Mouse (Mus musculus): ENCODE measurements around the gene Map3k4. TPM values are rescaled to one million over a fixed set of nuclear protein-coding genes. Genes with fewer than 3 reads are reported as not detected.

Gene Map3k4
- polyA plus RNA-seq, 1 experiment from 2014 or later, result 48.5 TPM

DNA sequence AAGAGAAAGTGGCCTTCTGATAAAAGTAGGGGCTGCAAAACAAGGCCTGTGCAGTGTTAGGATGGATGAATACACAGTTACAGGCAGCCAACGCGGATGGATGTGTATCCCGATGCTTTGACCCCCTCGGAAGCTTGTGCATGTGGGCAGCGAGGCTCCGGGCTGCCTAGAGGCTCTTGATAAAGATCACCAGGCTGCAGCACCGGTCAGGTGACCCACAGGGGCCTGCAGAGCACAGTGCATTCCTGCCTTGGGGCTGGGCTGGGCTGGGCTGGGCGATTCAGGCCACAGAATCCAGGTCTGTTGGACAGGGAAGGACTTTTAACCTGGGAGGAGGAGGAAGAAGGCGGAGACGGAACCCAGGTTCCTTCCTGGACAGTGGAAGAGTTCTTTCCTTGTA, 123.0 kb downstream of the Map3k4 start:
- no peaks in the 10 kb centered on the region for H3K9me3 ChIP-seq
- no peaks in the 10 kb centered on the region for H3K27me3 ChIP-seq
- H3K4me1 ChIP-seq (replicated peaks), result peaks cover 6% of the 10 kb centered on the region
- no peak for ATAC-seq
- no peak overlapping the region for H3K4me3 ChIP-seq (replicated peaks)
- no peak overlapping the region for H3K4me2 ChIP-seq (replicated peaks)
- H3K9ac ChIP-seq (replicated peaks), result no peak overlapping the region
- peak overlapping the region; percentile 35; the same call in 1 of the 2 replicates for H3K27ac ChIP-seq
- WGBS, result 84% methylated on average over 10 of the region's 10 CpGs
- peaks cover 13% of the 10 kb centered on the region for H3K36me3 ChIP-seq

DNA sequence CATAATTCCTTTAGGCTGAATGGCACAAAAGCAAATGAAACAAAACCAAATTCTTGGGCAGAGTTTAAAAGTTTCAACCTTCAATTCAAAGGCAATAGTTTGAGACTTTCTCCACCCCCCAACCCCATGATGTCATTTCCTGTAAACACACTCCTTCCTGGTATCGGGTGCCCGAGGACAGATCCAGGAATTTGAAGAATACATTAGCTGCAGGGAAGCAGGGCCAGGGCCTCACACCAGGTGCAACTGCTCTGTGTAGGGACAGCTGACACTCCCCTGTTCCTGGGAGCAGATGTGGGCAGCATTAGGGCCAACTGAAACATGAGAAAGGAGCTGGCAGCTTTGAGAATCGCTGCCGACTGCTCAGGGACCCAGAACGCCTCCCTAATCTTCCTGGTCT, 123.5 kb downstream of the Map3k4 start:
- Histone ChIP-seq H3K9ac (replicated peaks) (no peak overlapping the region), H3K27me3 (no peaks in the 10 kb centered on the region), H3K4me1 (replicated peaks) (peaks cover 6% of the 10 kb centered on the region), H3K27ac (peak overlapping the region; percentile 35; the same call in 1 of the 2 replicates), H3K36me3 (peaks cover 12% of the 10 kb centered on the region), H3K4me2 (replicated peaks) (no peak overlapping the region), H3K4me3 (replicated peaks) (no peak overlapping the region), H3K9me3 (no peaks in the 10 kb centered on the region)
- ATAC-seq, result no peak
- WGBS, result 62% methylated on average over 5 of the region's 5 CpGs

DNA sequence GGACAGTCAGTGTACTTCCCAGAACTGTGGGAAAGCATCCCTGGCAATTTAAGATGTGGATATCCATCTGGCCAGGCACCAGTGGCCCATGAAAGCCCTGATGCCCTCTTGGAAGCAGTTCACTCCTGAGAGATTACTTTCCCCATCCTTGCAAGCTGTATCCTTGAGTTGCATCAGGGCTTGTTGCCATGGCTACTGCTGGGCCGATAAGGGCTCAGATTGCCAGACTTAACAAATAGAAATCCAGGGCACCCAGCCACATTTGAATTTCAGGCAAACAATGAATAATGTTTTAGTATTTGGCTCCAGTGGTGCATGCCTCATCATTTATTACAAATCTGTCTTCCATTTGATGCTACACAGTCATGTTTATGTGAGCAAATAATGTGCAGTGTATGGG, 130.8 kb downstream of the Map3k4 start:
- Histone ChIP-seq H3K9me3 (no peaks in the 10 kb centered on the region), H3K9ac (replicated peaks) (no peak overlapping the region), H3K4me3 (replicated peaks) (no peak overlapping the region), H3K27me3 (no peaks in the 10 kb centered on the region), H3K4me2 (replicated peaks) (no peak overlapping the region), H3K27ac (peak overlapping the region; percentile 61; the same call in 1 of the 2 replicates), H3K4me1 (replicated peaks) (peaks cover 18% of the 10 kb centered on the region), H3K36me3 (no peaks in the 10 kb centered on the region; the same call in 1 of the 2 replicates)
- 19% methylated on average over 1 of the region's 1 CpGs for WGBS
- ATAC-seq, result peak; percentile 67; the same call in 1 of the 2 replicates

DNA sequence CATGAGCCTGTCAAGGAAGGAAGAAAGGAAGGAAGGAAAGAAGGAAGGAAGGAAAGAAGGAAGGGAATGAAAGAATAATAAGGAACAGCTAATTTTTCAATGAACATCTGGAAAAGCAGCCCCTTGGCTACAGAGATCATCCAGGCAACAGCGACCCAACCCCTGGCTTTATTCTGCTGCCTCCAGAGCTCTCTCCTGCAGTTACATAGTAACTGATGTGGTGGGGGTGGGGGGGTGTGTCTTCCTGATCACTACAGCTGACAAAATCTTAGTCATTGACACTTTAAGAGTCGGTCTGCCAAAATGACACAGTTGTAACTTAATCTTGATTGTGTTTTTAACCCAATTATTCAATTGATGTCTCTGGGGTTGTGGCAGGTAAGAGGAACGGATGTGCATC, 132.3 kb downstream of the Map3k4 start:
- Histone ChIP-seq H3K27ac (no peak overlapping the region), H3K4me2 (replicated peaks) (no peak overlapping the region), H3K9me3 (no peaks in the 10 kb centered on the region), H3K36me3 (no peaks in the 10 kb centered on the region; the same call in 1 of the 2 replicates), H3K4me1 (replicated peaks) (peaks cover 18% of the 10 kb centered on the region), H3K4me3 (replicated peaks) (no peak overlapping the region), H3K27me3 (no peaks in the 10 kb centered on the region), H3K9ac (replicated peaks) (no peak overlapping the region)
- WGBS, result 92% methylated on average over 3 of the region's 3 CpGs
- ATAC-seq, result no peak

DNA sequence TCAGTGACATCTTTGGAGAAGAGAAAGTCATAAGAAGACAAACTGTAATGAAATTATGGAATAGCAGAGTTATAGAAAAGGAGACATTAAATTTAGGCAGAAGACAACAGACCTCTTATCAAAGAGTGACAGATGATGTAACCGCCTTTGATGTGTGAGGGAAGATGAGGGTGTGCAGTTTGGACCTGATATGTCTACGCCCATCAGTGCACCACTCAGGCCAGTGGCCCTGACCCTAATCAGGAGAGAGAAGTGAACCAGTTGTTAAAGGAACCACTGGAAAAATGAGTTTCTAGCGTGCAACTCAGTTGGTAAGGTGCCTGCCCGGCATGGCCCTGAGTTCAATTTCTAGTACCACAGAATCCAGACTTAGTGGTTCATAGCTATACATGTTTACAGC, 132.7 kb downstream of the Map3k4 start:
- H3K36me3 ChIP-seq, result no peaks in the 10 kb centered on the region; the same call in 1 of the 2 replicates
- H3K4me2 ChIP-seq (replicated peaks), result no peak overlapping the region
- H3K27me3 ChIP-seq, result no peaks in the 10 kb centered on the region
- no peak overlapping the region for H3K4me3 ChIP-seq (replicated peaks)
- no peak overlapping the region for H3K27ac ChIP-seq
- no peak overlapping the region for H3K9ac ChIP-seq (replicated peaks)
- WGBS, result 95% methylated on average over 4 of the region's 4 CpGs
- ATAC-seq, result no peak
- H3K9me3 ChIP-seq, result no peaks in the 10 kb centered on the region
- H3K4me1 ChIP-seq (replicated peaks), result peaks cover 20% of the 10 kb centered on the region

DNA sequence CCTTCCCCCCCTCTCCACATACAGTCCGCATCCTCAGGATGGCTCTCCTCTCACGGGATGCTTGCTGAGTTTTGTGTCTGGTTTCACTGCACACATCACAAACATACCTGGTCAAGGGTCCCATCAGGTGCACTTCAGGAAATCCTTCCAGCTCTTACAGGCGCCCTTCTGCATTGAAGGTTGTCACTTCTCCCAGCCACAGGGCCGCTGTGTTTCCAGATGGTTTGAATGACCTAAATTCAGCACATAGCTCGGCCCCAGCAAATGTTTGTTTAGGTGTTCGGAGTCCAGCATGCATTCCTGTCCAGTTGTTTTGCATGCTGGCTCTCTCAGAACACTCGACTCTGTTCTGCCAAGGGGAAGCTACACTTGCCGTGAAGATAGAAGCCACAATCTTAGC, 134.3 kb downstream of the Map3k4 start:
- WGBS, result 90% methylated on average over 8 of the region's 8 CpGs
- no peak overlapping the region for H3K27ac ChIP-seq
- H3K9ac ChIP-seq (replicated peaks), result no peak overlapping the region
- H3K4me3 ChIP-seq (replicated peaks), result no peak overlapping the region
- no peaks in the 10 kb centered on the region for H3K9me3 ChIP-seq
- H3K27me3 ChIP-seq, result no peaks in the 10 kb centered on the region
- no peaks in the 10 kb centered on the region for H3K36me3 ChIP-seq
- peaks cover 22% of the 10 kb centered on the region for H3K4me1 ChIP-seq (replicated peaks)
- H3K4me2 ChIP-seq (replicated peaks), result no peak overlapping the region
- ATAC-seq, result no peak

DNA sequence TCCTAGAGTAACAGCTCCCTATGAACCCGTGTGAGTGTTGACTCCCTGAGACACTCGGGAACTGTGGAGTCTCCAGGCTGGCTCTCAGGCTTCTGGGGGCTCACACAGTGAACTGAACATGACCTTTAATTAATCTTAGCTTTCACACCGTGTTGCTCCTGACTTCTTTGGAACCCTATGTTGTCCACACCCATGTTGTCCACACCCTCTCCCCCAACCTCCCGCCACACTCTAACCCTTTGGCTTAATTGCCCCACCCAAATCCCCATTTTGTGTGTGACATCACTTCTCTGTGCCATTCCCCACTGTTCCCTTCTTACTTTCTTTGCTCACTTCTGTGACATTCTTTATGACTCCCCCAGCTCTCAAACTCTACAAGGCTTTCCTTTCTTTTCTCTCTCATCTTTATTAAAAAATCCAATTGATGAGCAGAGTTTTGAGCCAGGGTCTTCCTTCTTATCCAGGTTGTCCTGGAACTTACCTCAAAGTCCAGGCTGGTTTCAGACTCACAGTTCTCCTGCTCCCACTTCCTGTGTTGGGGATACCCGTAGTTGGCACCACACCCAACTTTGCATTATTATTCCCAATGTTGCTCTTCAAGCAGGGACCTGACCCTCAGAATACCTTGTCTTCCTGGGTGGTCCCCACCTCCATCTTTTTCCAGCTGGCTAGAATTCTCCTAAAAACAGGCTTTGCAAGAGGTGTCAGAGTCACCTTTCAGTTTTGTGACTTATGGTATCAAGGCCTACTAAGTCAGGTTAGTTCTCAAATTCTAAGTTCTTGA, 135.7 kb downstream of the Map3k4 start:
- Histone ChIP-seq H3K27ac (no peak overlapping the region), H3K4me1 (replicated peaks) (peaks cover 21% of the 10 kb centered on the region), H3K9ac (replicated peaks) (no peak overlapping the region), H3K4me3 (replicated peaks) (no peak overlapping the region), H3K4me2 (replicated peaks) (no peak overlapping the region), H3K36me3 (0 out of 2 replicates have a peak, but pooled peaks cover 2% of the 10 kb centered on the region), H3K9me3 (no peaks in the 10 kb centered on the region), H3K27me3 (no peaks in the 10 kb centered on the region)
- no peak for ATAC-seq
- 87% methylated on average over 5 of the region's 5 CpGs for WGBS

DNA sequence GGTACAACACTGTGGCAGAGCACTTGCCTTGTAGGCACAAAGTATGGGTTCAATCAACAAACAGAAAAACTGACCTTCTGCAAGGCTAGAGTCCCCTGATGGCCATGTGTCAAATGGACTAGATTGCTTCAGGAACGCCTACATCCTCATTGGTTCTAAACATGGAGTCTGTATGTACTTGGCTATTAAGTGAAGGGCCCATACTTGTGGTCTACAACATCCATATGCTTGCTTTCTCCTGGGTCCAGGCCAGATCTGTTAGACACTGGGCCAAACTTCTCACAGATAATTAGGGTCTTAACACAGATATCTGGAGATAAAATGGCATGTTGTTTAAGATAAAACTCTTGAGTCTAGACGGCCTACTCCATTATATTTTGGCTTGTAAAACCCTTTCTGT, 138.8 kb downstream of the Map3k4 start:
- Histone ChIP-seq H3K4me2 (replicated peaks) (no peak overlapping the region), H3K9me3 (peaks cover 7% of the 10 kb centered on the region), H3K4me1 (replicated peaks) (peaks cover 10% of the 10 kb centered on the region; the same call in 1 of the 2 replicates), H3K36me3 (peaks cover 11% of the 10 kb centered on the region), H3K4me3 (replicated peaks) (no peak overlapping the region), H3K27ac (no peak overlapping the region), H3K9ac (replicated peaks) (no peak overlapping the region), H3K27me3 (no peaks in the 10 kb centered on the region)
- 92% methylated on average over 2 of the region's 2 CpGs for WGBS
- no peak for ATAC-seq

DNA sequence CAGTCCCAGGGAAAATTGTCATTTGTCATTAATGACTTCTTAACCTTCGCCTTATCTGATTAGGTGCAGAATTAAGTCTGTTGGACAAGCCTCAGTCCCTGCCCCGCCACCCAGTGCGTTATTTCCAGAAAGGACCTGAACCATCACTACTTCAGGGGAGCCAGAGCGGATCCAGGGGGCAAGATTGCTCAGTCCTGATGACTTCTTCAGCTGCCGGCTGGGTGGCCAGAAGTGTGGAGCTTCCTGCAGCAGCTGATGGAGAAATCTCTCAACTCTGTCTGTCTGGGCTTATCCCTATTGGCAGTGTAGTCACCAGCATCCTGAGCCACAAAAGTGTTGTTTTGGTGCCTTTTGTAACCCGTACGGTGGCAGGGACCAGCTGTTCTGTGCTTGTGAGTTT, 139.3 kb downstream of the Map3k4 start:
- H3K4me3 ChIP-seq (replicated peaks), result no peak overlapping the region
- peaks cover 7% of the 10 kb centered on the region for H3K9me3 ChIP-seq
- no peak overlapping the region for H3K4me2 ChIP-seq (replicated peaks)
- WGBS, result 86% methylated on average over 7 of the region's 7 CpGs
- H3K9ac ChIP-seq (replicated peaks), result no peak overlapping the region
- H3K36me3 ChIP-seq, result peaks cover 12% of the 10 kb centered on the region
- H3K27ac ChIP-seq, result no peak overlapping the region
- H3K27me3 ChIP-seq, result no peaks in the 10 kb centered on the region
- ATAC-seq, result no peak
- H3K4me1 ChIP-seq (replicated peaks), result peaks cover 10% of the 10 kb centered on the region; the same call in 1 of the 2 replicates

Other genes with a start within 250 kb of the Map3k4 start
- 51.6 and 51.9 TPM in 2 replicates for gene Agpat4, start 200.1 kb downstream of the Map3k4 start, polyA plus RNA-seq (2015; fragmentation: Nextera tagmentation; extraction: Ambion mirVana)
- gene Plg, start 59.8 kb upstream of the Map3k4 start, polyA plus RNA-seq (2015; fragmentation: Nextera tagmentation; extraction: Ambion mirVana), result 0.17 TPM in 1 of 2 replicates, not detected in the other
- gene Slc22a3, start 188.9 kb upstream of the Map3k4 start, polyA plus RNA-seq (2015; fragmentation: Nextera tagmentation; extraction: Ambion mirVana), result 0.19 and 0.51 TPM in 2 replicates

Measured in midbrain, embryonic 13.5 days (tissue).